13 mouse cellular contexts compared by ENCODE assay signal in genomic region chr6:39527811-39528210, GRCm38 (mm10). TPM values are rescaled to one million over a fixed set of nuclear protein-coding genes. Genes with fewer than 3 reads are reported as not detected.
DNase-seq lines count a peak whose midpoint lies in the region; ATAC-seq and TF ChIP-seq lines count a peak whose summit lies in the region.
"Had no signal": no experiment of that assay in that cellular context is flagged by ENCODE, and none has a peak within 500 bp of the region (broad histone marks: within the 10 kb centered on the region; RNA-seq: fewer than 3 reads in every experiment).

No protein-coding gene starts in this region.

- 62% methylated on average over 4 of the region's 4 CpGs for WGBS in intestine, embryonic 16.5 days
- 68% methylated on average over 4 of the region's 4 CpGs for WGBS in intestine, embryonic 15.5 days
- 22% methylated on average over 4 of the region's 4 CpGs for WGBS in forebrain, postnatal 0 days
- WGBS in midbrain, embryonic 13.5 days = 35% methylated on average over 4 of the region's 4 CpGs

- H3K9ac ChIP-seq in intestine, embryonic 16.5 days (ENCODE audit: low read depth, low read length) = no peak overlapping the region
- H3K9ac ChIP-seq in intestine, embryonic 15.5 days = no peak overlapping the region
- no peak overlapping the region for H3K9ac ChIP-seq in forebrain, postnatal 0 days
- H3K9ac ChIP-seq in midbrain, embryonic 13.5 days (replicated peaks) = no peak overlapping the region
- H3K9ac ChIP-seq: liver, embryonic 12.5 days had no signal

- peaks cover 18% of the 10 kb centered on the region for H3K4me1 ChIP-seq in intestine, embryonic 16.5 days (ENCODE audit: control insufficient read depth, insufficient read depth, low read length)
- peaks cover 14% of the 10 kb centered on the region for H3K4me1 ChIP-seq in intestine, embryonic 15.5 days (replicated peaks)
- peaks cover 57% of the 10 kb centered on the region for H3K4me1 ChIP-seq in E14TG2a.4 (replicated peaks; ENCODE audit: low read depth, low read length)
- H3K4me1 ChIP-seq in forebrain, postnatal 0 days (ENCODE audit: insufficient read depth) = no peaks in the 10 kb centered on the region
- H3K4me1 ChIP-seq in midbrain, embryonic 13.5 days (replicated peaks) = peaks cover 31% of the 10 kb centered on the region

- 0 out of 2 replicates have a peak overlapping the region, but pooled peaks have one; percentile 29 for H3K27ac ChIP-seq in intestine, embryonic 16.5 days (ENCODE audit: low read length)
- no peak overlapping the region for H3K27ac ChIP-seq in intestine, embryonic 15.5 days
- H3K27ac ChIP-seq in forebrain, postnatal 0 days (ENCODE audit: low read depth, low read length) = peak overlapping the region; percentile 62
- H3K27ac ChIP-seq in midbrain, embryonic 13.5 days = peak overlapping the region; percentile 74
- H3K27ac ChIP-seq: liver, embryonic 12.5 days had no signal

- TF ChIP-seq CTCF in E14TG2a.4 (conservative IDR thresholded peaks at IDR 0.05; ENCODE audit: low read length) = no peak
- TF ChIP-seq CTCF in forebrain, postnatal 0 days (IDR thresholded peaks at IDR 0.05; ENCODE audit: low read depth) = no peak

- H3K4me3 ChIP-seq in intestine, embryonic 16.5 days (ENCODE audit: low read length) = no peak overlapping the region
- H3K4me3 ChIP-seq in intestine, embryonic 15.5 days (replicated peaks) = no peak overlapping the region
- peak overlapping the region; percentile 73 for H3K4me3 ChIP-seq in E14TG2a.4 (replicated peaks; ENCODE audit: low read length)
- H3K4me3 ChIP-seq in forebrain, postnatal 0 days (ENCODE audit: low read depth, low read length) = no peak overlapping the region
- H3K4me3 ChIP-seq in midbrain, embryonic 13.5 days (replicated peaks) = no peak overlapping the region
- H3K4me3 ChIP-seq: liver, embryonic 12.5 days had no signal

- H3K36me3 ChIP-seq in intestine, embryonic 16.5 days (ENCODE audit: control insufficient read depth, insufficient read depth, low read length) = no peaks in the 10 kb centered on the region
- H3K36me3 ChIP-seq in intestine, embryonic 15.5 days = 0 out of 2 replicates have a peak, but pooled peaks cover 4% of the 10 kb centered on the region
- peaks cover 44% of the 10 kb centered on the region for H3K36me3 ChIP-seq in E14TG2a.4 (ENCODE audit: insufficient read depth, low read length)
- H3K36me3 ChIP-seq in forebrain, postnatal 0 days (ENCODE audit: insufficient read depth) = peaks cover 3% of the 10 kb centered on the region; the same call in 1 of the 2 replicates
- H3K36me3 ChIP-seq in midbrain, embryonic 13.5 days = peaks cover 8% of the 10 kb centered on the region
- H3K36me3 ChIP-seq: liver, embryonic 12.5 days had no signal

- ATAC-seq in intestine, embryonic 16.5 days = no peak
- no peak for ATAC-seq in intestine, embryonic 15.5 days
- peak; percentile 42 for ATAC-seq in forebrain, postnatal 0 days
- peak; percentile 34; the same call in 1 of the 2 replicates for ATAC-seq in midbrain, embryonic 13.5 days
- ATAC-seq: liver, embryonic 12.5 days had no signal

- no peaks in the 10 kb centered on the region for H3K9me3 ChIP-seq in intestine, embryonic 16.5 days (ENCODE audit: control insufficient read depth, low read length)
- no peaks in the 10 kb centered on the region for H3K9me3 ChIP-seq in intestine, embryonic 15.5 days
- H3K9me3 ChIP-seq in E14TG2a.4 (ENCODE audit: low read length) = no peaks in the 10 kb centered on the region
- H3K9me3 ChIP-seq in forebrain, postnatal 0 days (ENCODE audit: low read length) = no peaks in the 10 kb centered on the region
- H3K9me3 ChIP-seq in midbrain, embryonic 13.5 days = no peaks in the 10 kb centered on the region
- H3K9me3 ChIP-seq: liver, embryonic 12.5 days had no signal

- DNase-seq in forebrain, postnatal 0 days = peak; percentile 14
- no peak for DNase-seq in frontal cortex, adult 2 months (ENCODE audit: extremely low spot score in 1 of 2, low spot score in 1 of 2)
- DNase-seq in MN1 (ENCODE audit: low spot score) = no peak
- DNase-seq in thymus, postnatal 14 days = no peak
- DNase-seq: kidney, postnatal 36 days had no signal

- H3K4me2 ChIP-seq in intestine, embryonic 16.5 days (ENCODE audit: low read depth, low read length) = no peak overlapping the region
- no peak overlapping the region for H3K4me2 ChIP-seq in intestine, embryonic 15.5 days (replicated peaks)
- H3K4me2 ChIP-seq in forebrain, postnatal 0 days (ENCODE audit: low read depth) = no peak overlapping the region
- no peak overlapping the region for H3K4me2 ChIP-seq in midbrain, embryonic 13.5 days (replicated peaks)
- H3K4me2 ChIP-seq: liver, embryonic 12.5 days had no signal

- no peaks in the 10 kb centered on the region for H3K27me3 ChIP-seq in intestine, embryonic 16.5 days (replicated peaks; ENCODE audit: control insufficient read depth, insufficient read depth, low read length)
- no peaks in the 10 kb centered on the region for H3K27me3 ChIP-seq in intestine, embryonic 15.5 days (replicated peaks)
- no peaks in the 10 kb centered on the region for H3K27me3 ChIP-seq in E14TG2a.4 (ENCODE audit: insufficient read depth, low read length)
- H3K27me3 ChIP-seq in forebrain, postnatal 0 days (ENCODE audit: insufficient read depth, low read length) = no peaks in the 10 kb centered on the region
- H3K27me3 ChIP-seq in midbrain, embryonic 13.5 days = no peaks in the 10 kb centered on the region
- H3K27me3 ChIP-seq: liver, embryonic 12.5 days had no signal

RNA-seq across cellular contexts. Expression of gene Dennd2a, which starts 29.9 kb away (rescaled TPM):
- 6.5 and 8.1 TPM in 2 replicates for polyA plus RNA-seq in intestine, embryonic 16.5 days (2015; fragmentation: Nextera tagmentation; extraction: Ambion mirVana)
- polyA plus RNA-seq in intestine, embryonic 15.5 days (2015; fragmentation: Nextera tagmentation; extraction: Ambion mirVana) = 11.7 and 12.3 TPM in 2 replicates
- total RNA-seq in forebrain, postnatal 0 days (2014; rRNA removed) = 11.2 and 13.7 TPM in 2 replicates
- polyA plus RNA-seq in forebrain, postnatal 0 days (2015; fragmentation: Nextera tagmentation; extraction: Ambion mirVana) = 5.4 and 8.2 TPM in 2 replicates
- 32.3 and 38.5 TPM in 2 replicates for polyA plus RNA-seq in midbrain, embryonic 13.5 days (2015; fragmentation: Nextera tagmentation; extraction: Ambion mirVana)
- polyA plus RNA-seq in frontal cortex, adult 2 months (2012; rRNA removed) = 21.6 and 24.8 TPM in 2 replicates
- total RNA-seq: MEL had no signal

RNA-seq across cellular contexts. Expression of gene Adck2, which starts 45.9 kb away (rescaled TPM):
- 30.5 and 30.8 TPM in 2 replicates for polyA plus RNA-seq in intestine, embryonic 16.5 days (2015; fragmentation: Nextera tagmentation; extraction: Ambion mirVana)
- polyA plus RNA-seq in intestine, embryonic 15.5 days (2015; fragmentation: Nextera tagmentation; extraction: Ambion mirVana) = 28.0 and 29.1 TPM in 2 replicates
- total RNA-seq in forebrain, postnatal 0 days (2014; rRNA removed) = 17.6 and 21.9 TPM in 2 replicates
- 34.5 and 40.3 TPM in 2 replicates for polyA plus RNA-seq in forebrain, postnatal 0 days (2015; fragmentation: Nextera tagmentation; extraction: Ambion mirVana)
- 41.8 and 45.7 TPM in 2 replicates for polyA plus RNA-seq in midbrain, embryonic 13.5 days (2015; fragmentation: Nextera tagmentation; extraction: Ambion mirVana)
- polyA plus RNA-seq in frontal cortex, adult 2 months (2012; rRNA removed) = 20.5 and 22.7 TPM in 2 replicates

RNA-seq across cellular contexts. Expression of gene Gm42420, which starts 57.7 kb away (rescaled TPM):
- polyA plus RNA-seq in intestine, embryonic 16.5 days (2015; fragmentation: Nextera tagmentation; extraction: Ambion mirVana) = 1.5 and 2.1 TPM in 2 replicates
- polyA plus RNA-seq in intestine, embryonic 15.5 days (2015; fragmentation: Nextera tagmentation; extraction: Ambion mirVana) = 1.1 and 1.2 TPM in 2 replicates
- total RNA-seq in forebrain, postnatal 0 days (2014; rRNA removed) = not detected in 2 replicates
- 0.53 and 1.8 TPM in 2 replicates for polyA plus RNA-seq in forebrain, postnatal 0 days (2015; fragmentation: Nextera tagmentation; extraction: Ambion mirVana)
- polyA plus RNA-seq in midbrain, embryonic 13.5 days (2015; fragmentation: Nextera tagmentation; extraction: Ambion mirVana) = 0.85 and 1.6 TPM in 2 replicates
- polyA plus RNA-seq in frontal cortex, adult 2 months (2012; rRNA removed) = 0.76 and 2.2 TPM in 2 replicates
- polyA plus RNA-seq: heart, embryonic 16.5 days; small intestine, adult 2 months had no signal

Comparison
In these comparisons a context has a peak if more than half of its experiments do, and no peak if none do; other contexts are left out.
1. ATAC-seq: peak in forebrain, postnatal 0 days (single experiment) and midbrain, embryonic 13.5 days (single experiment); none in intestine, embryonic 16.5 days (single experiment) and intestine, embryonic 15.5 days (single experiment).